Mouse (Mus musculus) myocyte (in vitro differentiated cells): ENCODE measurements around the gene Cbl. TPM values are rescaled to one million over a fixed set of nuclear protein-coding genes. Genes with fewer than 3 reads are reported as not detected.

ENCODE experiments used
- H3K27me3 ChIP-seq: one replicate; pipeline ENCODE4 v1.6.1; 2011; ENCODE audit not compliant: control insufficient read depth, insufficient read depth, insufficient read length
- H3K36me3 ChIP-seq: one replicate; pipeline ENCODE4 v1.6.1; 2011; ENCODE audit not compliant: control insufficient read depth, insufficient read depth
- H3K4me2 ChIP-seq: one replicate; pipeline ENCODE4 v1.6.1; 2011; ENCODE audit warnings: low read depth, control low read depth
- H3K4me3 ChIP-seq: one replicate; pipeline ENCODE4 v1.5.1; 2011; ENCODE audit warnings: mild to moderate bottlenecking, control low read depth, moderate library complexity
- H3K79me2 ChIP-seq: one replicate; pipeline ENCODE4 v1.6.1; 2011; ENCODE audit not compliant: control insufficient read depth, insufficient read depth
- H3ac ChIP-seq: one replicate; pipeline ENCODE4 v1.6.1; 2011; ENCODE audit not compliant: control insufficient read depth, insufficient read length
- CEBPB ChIP-seq: IDR thresholded peaks from 2 replicates; pipeline ENCODE4 v1.6.1; 2011; ENCODE audit warnings: mild to moderate bottlenecking, moderate library complexity; ENCODE audit not compliant: poor library complexity, insufficient read depth, severe bottlenecking
- E2F4 ChIP-seq: IDR thresholded peaks from one replicate; pipeline ENCODE4 v1.6.1; 2011; ENCODE audit warnings: mild to moderate bottlenecking, control low read depth, moderate library complexity; ENCODE audit not compliant: insufficient read depth
- MAX ChIP-seq: IDR thresholded peaks from one replicate; pipeline ENCODE4 v1.6.1; 2011; ENCODE audit warnings: low read depth, mild to moderate bottlenecking, control low read depth
- MYOD1 ChIP-seq, 3 experiments: IDR thresholded peaks; one replicate each; pipeline ENCODE4 v1.6.1; 2011; ENCODE audit warnings: control low read depth in 2 of 3, low read depth in 2 of 3, mild to moderate bottlenecking in 2 of 3, moderate library complexity in 1 of 3; ENCODE audit not compliant: insufficient read length in 2 of 3, control insufficient read depth in 1 of 3
- MYOG ChIP-seq, 3 experiments: IDR thresholded peaks; one replicate each; pipeline ENCODE4 v1.6.1; 2011; ENCODE audit warnings: control low read depth in 2 of 3, low read depth in 2 of 3, mild to moderate bottlenecking in 2 of 3; ENCODE audit not compliant: insufficient read length in 2 of 3, control insufficient read depth in 1 of 3, insufficient read depth in 1 of 3
- POLR2A ChIP-seq: IDR thresholded peaks from one replicate; pipeline ENCODE4 v1.6.1; 2011; ENCODE audit warnings: low read depth, mild to moderate bottlenecking, control low read depth, moderate library complexity; ENCODE audit not compliant: insufficient read length
- POLR2AphosphoS2 ChIP-seq: IDR thresholded peaks from one replicate; pipeline ENCODE4 v1.6.1; 2011; ENCODE audit warnings: low read depth, control low read depth; ENCODE audit not compliant: insufficient read length
- REST ChIP-seq: IDR thresholded peaks from one replicate; pipeline ENCODE4 v1.6.1; 2011; ENCODE audit warnings: mild to moderate bottlenecking, control low read depth, moderate library complexity; ENCODE audit not compliant: insufficient read depth, insufficient read length
- SRF ChIP-seq: IDR thresholded peaks from one replicate; pipeline ENCODE4 v1.6.1; 2011; ENCODE audit warnings: low read depth; ENCODE audit not compliant: control insufficient read depth, insufficient read length
- TCF12 ChIP-seq: IDR thresholded peaks from one replicate; pipeline ENCODE4 v1.6.1; 2011; ENCODE audit warnings: mild to moderate bottlenecking, control low read depth; ENCODE audit not compliant: poor library complexity, insufficient read depth, severe bottlenecking
- TCF3 ChIP-seq: IDR thresholded peaks from one replicate; pipeline ENCODE4 v1.6.1; 2011; ENCODE audit warnings: low read depth, control low read depth; ENCODE audit not compliant: insufficient read length
- USF1 ChIP-seq: IDR thresholded peaks from one replicate; pipeline ENCODE4 v1.6.1; 2011; ENCODE audit warnings: low read depth, mild to moderate bottlenecking, control low read depth, moderate library complexity
- polyA plus RNA-seq: library from polyadenylated mRNA; unstranded; fragments of >200 nt; fragmentation: generic; extraction: Trizol; gene quantifications from one replicate; pipeline ENCODE4 v1.2.1, GENCODE M21; 2012; ENCODE audit warnings: missing spikeins

The Cbl gene
- polyA plus RNA-seq, 1 experiment = 4.5 TPM

DNA sequence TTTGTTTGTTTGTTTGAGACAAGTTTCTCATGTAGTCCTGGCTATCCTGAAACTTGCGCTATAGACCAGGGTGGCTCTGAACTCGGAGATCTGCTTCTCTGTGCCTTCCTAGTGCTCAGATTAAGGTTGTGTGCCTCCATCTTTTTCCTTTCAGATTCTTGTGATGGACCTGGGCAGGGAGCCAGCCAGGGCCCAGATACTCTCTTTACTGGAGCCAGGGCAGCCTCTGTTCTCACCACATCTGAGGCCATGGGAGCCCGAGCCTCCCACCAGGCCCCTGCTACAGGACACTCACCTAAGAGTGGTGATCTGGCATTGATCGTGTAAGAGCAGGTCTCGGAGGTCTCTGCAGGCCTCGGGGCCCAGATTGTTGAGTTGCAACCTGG lies 21.3 kb upstream of the Cbl start:
- H3ac ChIP-seq = no peak overlapping the region
- no peaks in the 10 kb centered on the region for H3K36me3 ChIP-seq
- H3K79me2 ChIP-seq = no peaks in the 10 kb centered on the region
- TF ChIP-seq USF1 = no peak
- no peak for TF ChIP-seq SRF
- TF ChIP-seq POLR2AphosphoS2 = no peak
- TF ChIP-seq E2F4 = no peak
- H3K4me2 ChIP-seq = no peak overlapping the region
- no peaks in the 10 kb centered on the region for H3K27me3 ChIP-seq
- H3K4me3 ChIP-seq = no peak overlapping the region

DNA sequence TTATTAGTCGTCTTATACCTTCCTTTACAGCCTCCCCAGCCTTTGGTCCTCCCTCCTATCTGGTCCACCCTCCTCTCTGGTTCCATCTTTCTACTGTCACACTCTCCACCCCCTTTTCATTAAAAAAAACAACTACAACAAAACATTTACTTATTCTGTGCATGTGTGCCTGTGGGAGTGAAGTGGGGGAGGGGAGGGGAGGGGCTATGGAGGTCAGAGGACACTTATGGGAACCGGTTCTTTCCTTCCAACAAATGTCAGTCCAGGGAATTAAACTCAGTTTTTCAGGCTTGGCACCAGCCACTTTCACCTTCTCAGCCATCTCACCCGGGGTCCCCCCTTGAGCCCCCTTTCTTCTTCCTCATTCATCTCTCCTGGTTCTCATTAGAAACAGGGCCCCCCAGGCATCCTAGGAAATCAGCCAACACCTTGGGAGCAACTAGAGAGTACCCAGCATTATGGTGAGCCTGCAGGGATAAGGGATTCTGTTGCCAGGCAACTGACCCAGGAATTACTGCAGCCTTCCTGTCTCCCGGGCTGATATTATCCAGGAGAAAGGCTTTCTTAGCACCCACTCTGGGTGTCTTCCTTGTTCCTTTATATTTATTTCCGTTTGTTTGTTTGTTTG lies 20.8 kb upstream of the Cbl start:
- Histone ChIP-seq H3K36me3 (no peaks in the 10 kb centered on the region), H3K4me3 (no peak overlapping the region), H3ac (no peak overlapping the region), H3K27me3 (no peaks in the 10 kb centered on the region), H3K79me2 (no peaks in the 10 kb centered on the region), H3K4me2 (no peak overlapping the region)
- no peak for TF ChIP-seq REST
- no peak for TF ChIP-seq MYOD1 (IDR thresholded peaks at IDR 0.05; ENCODE audit: control insufficient read depth in 1 of 3, insufficient read length in 2 of 3, low read depth in 2 of 3)

DNA sequence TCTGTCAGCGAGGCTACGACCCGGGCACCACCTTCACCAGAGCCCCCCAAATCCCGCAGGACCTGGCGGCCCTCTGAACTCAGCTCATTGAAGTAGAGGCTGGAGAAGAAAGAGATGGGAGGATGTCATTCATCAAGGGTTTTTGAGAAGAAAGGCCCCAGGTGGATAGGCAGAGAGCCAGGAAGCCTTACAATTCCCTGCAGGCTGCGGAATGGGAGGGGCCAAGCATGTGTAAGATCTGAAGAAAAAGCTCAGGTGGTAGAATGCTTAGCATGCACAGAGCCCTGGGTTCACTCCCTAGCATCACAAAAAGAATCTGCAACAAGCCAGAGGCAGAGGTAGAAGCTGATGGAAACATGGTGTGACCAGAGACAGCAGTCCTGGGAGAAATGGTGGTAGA lies 19.6 kb upstream of the Cbl start:
- Histone ChIP-seq H3K79me2 (no peaks in the 10 kb centered on the region), H3K27me3 (peaks cover 4% of the 10 kb centered on the region), H3K4me2 (no peak overlapping the region), H3ac (no peak overlapping the region), H3K36me3 (no peaks in the 10 kb centered on the region), H3K4me3 (no peak overlapping the region)
- no peak for TF ChIP-seq MYOD1 (IDR thresholded peaks at IDR 0.05; ENCODE audit: control insufficient read depth in 1 of 3, insufficient read length in 2 of 3, low read depth in 2 of 3)
- no peak for TF ChIP-seq POLR2AphosphoS2
- no peak for TF ChIP-seq POLR2A
- no peak for TF ChIP-seq TCF3
- no peak for TF ChIP-seq SRF
- TF ChIP-seq USF1 = no peak
- no peak for TF ChIP-seq REST
- no peak for TF ChIP-seq MYOG (IDR thresholded peaks at IDR 0.05; ENCODE audit: control insufficient read depth in 1 of 3, insufficient read depth in 1 of 3, insufficient read length in 2 of 3, low read depth in 2 of 3)
- no peak for TF ChIP-seq MAX
- TF ChIP-seq CEBPB = no peak
- TF ChIP-seq E2F4 = no peak

DNA sequence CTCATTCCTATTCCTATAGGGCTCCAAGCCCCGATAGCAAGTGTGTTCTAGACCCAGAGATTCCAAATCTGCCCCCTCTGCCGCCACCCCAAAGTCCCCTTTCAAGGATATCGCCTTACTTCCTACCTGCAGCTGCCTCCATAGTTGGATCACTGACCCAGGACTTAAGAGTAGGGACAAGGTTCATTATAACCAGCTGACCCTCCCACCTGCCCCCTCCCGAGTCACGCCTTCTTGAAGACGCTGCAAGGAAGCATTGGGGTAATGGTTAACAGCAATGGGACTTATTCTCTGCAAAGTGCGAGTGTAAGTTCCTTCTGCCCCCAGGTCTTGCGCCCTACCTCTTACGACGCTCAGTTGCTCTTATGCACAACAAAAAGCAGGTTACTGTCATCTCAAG lies 17.5 kb upstream of the Cbl start, which contains the start of gene Pdzd3:
Gene Pdzd3 (minus strand): TSS at position 158 of the 400 bp plus-strand sequence.
- Histone ChIP-seq H3ac (no peak within 1 kb of the TSS), H3K4me3 (no peak within 1 kb of the TSS), H3K27me3 (peaks cover 10% of the 10 kb centered on the region), H3K4me2 (no peak within 1 kb of the TSS), H3K36me3 (no peaks in the 10 kb centered on the region), H3K79me2 (no peaks in the 10 kb centered on the region)
- TF ChIP-seq POLR2A (no peak), SRF (no peak), CEBPB (no peak), TCF12 (no peak), MYOD1 (IDR thresholded peaks at IDR 0.05; ENCODE audit: control insufficient read depth in 1 of 3, insufficient read length in 2 of 3, low read depth in 2 of 3) (no peak), MYOG (IDR thresholded peaks at IDR 0.05; ENCODE audit: control insufficient read depth in 1 of 3, insufficient read depth in 1 of 3, insufficient read length in 2 of 3, low read depth in 2 of 3) (no peak), MAX (no peak), POLR2AphosphoS2 (no peak), E2F4 (no peak), REST (no peak)

DNA sequence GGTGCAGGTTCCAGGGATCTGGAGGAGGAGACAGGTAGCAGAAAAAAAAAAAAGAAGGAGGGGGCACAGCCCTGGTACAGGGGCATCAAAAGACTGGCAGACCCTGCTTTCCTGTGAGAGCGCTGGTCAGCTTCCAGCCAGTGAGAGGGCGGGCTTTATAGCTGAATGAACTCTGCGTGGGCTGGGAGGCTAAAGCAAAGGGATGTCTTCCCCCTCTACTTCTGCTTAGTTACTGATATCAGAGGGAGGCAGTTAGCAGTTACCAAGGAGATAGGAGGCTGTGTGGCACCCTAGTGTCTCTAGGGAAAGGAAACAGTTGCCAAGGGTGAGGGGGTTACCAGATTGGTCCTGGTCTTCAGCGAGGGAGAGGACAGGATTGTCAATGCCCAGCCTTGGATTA lies 16.6 kb upstream of the Cbl start:
- Histone ChIP-seq H3K79me2 (no peaks in the 10 kb centered on the region), H3ac (no peak overlapping the region), H3K27me3 (peaks cover 10% of the 10 kb centered on the region), H3K4me3 (no peak overlapping the region), H3K4me2 (no peak overlapping the region), H3K36me3 (no peaks in the 10 kb centered on the region)
- TF ChIP-seq E2F4 = no peak
- no peak for TF ChIP-seq CEBPB
- TF ChIP-seq POLR2A = no peak
- TF ChIP-seq MYOG (IDR thresholded peaks at IDR 0.05; ENCODE audit: control insufficient read depth in 1 of 3, insufficient read depth in 1 of 3, insufficient read length in 2 of 3, low read depth in 2 of 3) = no peak
- TF ChIP-seq SRF = no peak
- no peak for TF ChIP-seq REST
- TF ChIP-seq POLR2AphosphoS2 = no peak
- no peak for TF ChIP-seq MYOD1 (IDR thresholded peaks at IDR 0.05; ENCODE audit: control insufficient read depth in 1 of 3, insufficient read length in 2 of 3, low read depth in 2 of 3)
